ENCODE assay signal across 9 mouse cellular contexts in genomic region chr6:92776356-92776755, GRCm38 (mm10). TPM values are rescaled to one million over a fixed set of nuclear protein-coding genes. Genes with fewer than 3 reads are reported as not detected.
DNase-seq lines count a peak whose midpoint lies in the region; ATAC-seq lines count a peak whose summit lies in the region.
"Had no signal": no experiment of that assay in that cellular context is flagged by ENCODE, and none has a peak within 500 bp of the region (broad histone marks: within the 10 kb centered on the region; RNA-seq: fewer than 3 reads in every experiment).

No protein-coding gene starts in this region.

- no peak overlapping the region for H3K9ac ChIP-seq in intestine, embryonic 16.5 days (ENCODE audit: low read depth, low read length)
- H3K9ac ChIP-seq: neural tube, embryonic 13.5 days had no signal

- no peaks in the 10 kb centered on the region for H3K27me3 ChIP-seq in intestine, embryonic 16.5 days (replicated peaks; ENCODE audit: control insufficient read depth, insufficient read depth, low read length)
- H3K27me3 ChIP-seq: neural tube, embryonic 13.5 days had no signal

- peak; percentile 34 for DNase-seq in heart, adult 8-10 months (ENCODE audit: low spot score)
- no peak for DNase-seq in heart, adult 11 months
- peak; percentile 24 for DNase-seq in thymus, postnatal 0 days (ENCODE audit: low spot score)
- DNase-seq in thymus, postnatal 36 days: no peak
- peak; percentile 53 for DNase-seq in embryo, embryonic 11.5 days (ENCODE audit: low read depth, low spot score)
- peak; percentile 49 for DNase-seq in lung, postnatal 14 days

- no peaks in the 10 kb centered on the region for H3K36me3 ChIP-seq in intestine, embryonic 16.5 days (ENCODE audit: control insufficient read depth, insufficient read depth, low read length)
- H3K36me3 ChIP-seq: neural tube, embryonic 13.5 days had no signal

- no peaks in the 10 kb centered on the region for H3K9me3 ChIP-seq in intestine, embryonic 16.5 days (ENCODE audit: control insufficient read depth, low read length)
- H3K9me3 ChIP-seq: neural tube, embryonic 13.5 days had no signal

- ATAC-seq in megakaryocyte, adult 5-6 weeks (ENCODE audit: poor library complexity, severe bottlenecking): no peak
- ATAC-seq in intestine, embryonic 16.5 days: no peak

- WGBS in intestine, embryonic 16.5 days: 14% methylated on average over 2 of the region's 2 CpGs

- no peaks in the 10 kb centered on the region for H3K4me1 ChIP-seq in intestine, embryonic 16.5 days (ENCODE audit: control insufficient read depth, insufficient read depth, low read length)
- H3K4me1 ChIP-seq: neural tube, embryonic 13.5 days had no signal

- no peak overlapping the region for H3K27ac ChIP-seq in intestine, embryonic 16.5 days (ENCODE audit: low read length)
- H3K27ac ChIP-seq: neural tube, embryonic 13.5 days had no signal

- H3K4me3 ChIP-seq in intestine, embryonic 16.5 days (ENCODE audit: low read length): no peak overlapping the region
- H3K4me3 ChIP-seq: neural tube, embryonic 13.5 days had no signal

- H3K4me2 ChIP-seq in intestine, embryonic 16.5 days (ENCODE audit: low read depth, low read length): no peak overlapping the region
- H3K4me2 ChIP-seq: neural tube, embryonic 13.5 days had no signal

RNA-seq across cellular contexts. Expression of gene A730049H05Rik, which starts 39.9 kb away (rescaled TPM):
- under 1 TPM; 0.11 to 0.22 (median 0.16) TPM for total RNA-seq in heart, adult 8-10 months (2022)
- 0.23 TPM in 2 replicates for polyA plus RNA-seq in thymus, postnatal 0 days (2015; fragmentation: Nextera tagmentation; extraction: Ambion mirVana)
- not detected in 2 replicates for total RNA-seq in megakaryocyte, adult 5-6 weeks (2015)
- not detected in 2 replicates for total RNA-seq in megakaryocyte, adult 5-6 weeks (2017)
- 0.27 and 0.38 TPM in 2 replicates for polyA plus RNA-seq in intestine, embryonic 16.5 days (2015; fragmentation: Nextera tagmentation; extraction: Ambion mirVana)

Comparison
In these comparisons a context has a peak if more than half of its experiments do, and no peak if none do; other contexts are left out.
1. DNase-seq: peak in heart, adult 8-10 months (single experiment), thymus, postnatal 0 days (single experiment), embryo, embryonic 11.5 days (single experiment) and lung, postnatal 14 days (single experiment); none in heart, adult 11 months (single experiment) and thymus, postnatal 36 days (0 of 2).